Mouse (Mus musculus) heart, embryonic 12.5 days (tissue): ENCODE results near the gene Idh3a. TPM values are rescaled to one million over a fixed set of nuclear protein-coding genes. Genes with fewer than 3 reads are reported as not detected.
"Not testable (repeated sequence)": the region's sequence is repeated elsewhere in the genome, so short reads cannot be mapped to it uniquely, and the experiment has no call there.

ENCODE experiments used
- ATAC-seq: fragments of 200-750 bp; cut with Nextera tagmentation; 2 replicates; pipeline ENCODE4 v1.8.0; 2017; ENCODE audit warnings: moderate TSS enrichment, moderate library complexity; ENCODE audit not compliant: insufficient number of reproducible peaks, low FRiP score
- H3K27ac ChIP-seq: fragments of 300-500 bp; sonication (generic); 2 replicates; pipeline ENCODE4 v1.5.1; 2016; ENCODE audit warnings: mild to moderate bottlenecking, moderate library complexity; ENCODE audit not compliant: poor library complexity, severe bottlenecking
- H3K27me3 ChIP-seq: fragments of 300-500 bp; sonication (generic); replicated peaks from 2 replicates; pipeline ENCODE4 v1.6.1; 2016; ENCODE audit warnings: mild to moderate bottlenecking, moderate library complexity
- H3K36me3 ChIP-seq: fragments of 300-500 bp; sonication (generic); 2 replicates; pipeline ENCODE4 v1.6.1; 2016; ENCODE audit warnings: mild to moderate bottlenecking, moderate library complexity
- H3K4me1 ChIP-seq: fragments of 300-500 bp; sonication (generic); replicated peaks from 2 replicates; pipeline ENCODE4 v1.6.1; 2016; ENCODE audit warnings: mild to moderate bottlenecking
- H3K4me2 ChIP-seq: fragments of 300-500 bp; sonication (generic); 2 replicates; pipeline ENCODE4 v1.6.1; 2016; ENCODE audit warnings: mild to moderate bottlenecking, moderate library complexity
- H3K4me3 ChIP-seq: fragments of 300-500 bp; sonication (generic); 2 replicates; pipeline ENCODE4 v1.5.1; 2016; ENCODE audit warnings: mild to moderate bottlenecking
- H3K9ac ChIP-seq: fragments of 300-500 bp; sonication (generic); 2 replicates; pipeline ENCODE4 v1.6.1; 2016; ENCODE audit warnings: mild to moderate bottlenecking, moderate library complexity
- H3K9me3 ChIP-seq: fragments of 300-500 bp; sonication (generic); replicated peaks from 2 replicates; pipeline ENCODE4 v1.6.1; 2016; ENCODE audit warnings: mild to moderate bottlenecking, moderate library complexity
- WGBS: fragments of 180-500 bp; shearing (Covaris S2); methylation state at CpG from one replicate; pipeline ENCODE4 v1.1.7; 2016; 5-methylcytosine and 5-hydroxymethylcytosine counted together
- polyA plus RNA-seq: library from polyadenylated mRNA; unstranded; fragments of >200 nt; fragmentation: Nextera tagmentation; extraction: Ambion mirVana; gene quantifications from 2 replicates; pipeline ENCODE4 v1.2.1, GENCODE M21; 2016

The Idh3a gene
- polyA plus RNA-seq, 1 experiment from 2014 or later: 457 TPM

GRCm38 (mm10) chr9:54555044-54555443 lies 31.1 kb upstream of the Idh3a start:
- H3K27me3 ChIP-seq: peaks cover 21% of the 10 kb centered on the region
- H3K9ac ChIP-seq: no peak overlapping the region
- no peak for ATAC-seq
- H3K4me3 ChIP-seq: no peak overlapping the region
- peaks cover 4% of the 10 kb centered on the region; the same call in 1 of the 2 replicates for H3K4me1 ChIP-seq
- no peaks in the 10 kb centered on the region for H3K36me3 ChIP-seq
- WGBS: 67% methylated on average over 2 of the region's 2 CpGs
- H3K4me2 ChIP-seq: no peak overlapping the region
- no peaks in the 10 kb centered on the region for H3K9me3 ChIP-seq
- no peak overlapping the region for H3K27ac ChIP-seq

- 66% methylated on average over 8 of the region's 8 CpGs for WGBS
- H3K27ac ChIP-seq: no peak overlapping the region
These were observed 27.4 kb upstream of the Idh3a start for GRCm38 (mm10) chr9:54558731-54559130.

GRCm38 (mm10) chr9:54559771-54560471 lies 26.2 kb upstream of the Idh3a start, which contains the start of gene Cib2:
Cib2 (minus strand) TSS chr9:54560218.
- Histone ChIP-seq H3K4me2 (peak within 1 kb of the TSS; percentile 84), H3K27ac (no peak within 1 kb of the TSS), H3K4me3 (peak within 1 kb of the TSS; percentile 53), H3K4me1 (peaks cover 4% of the 10 kb centered on the region; the same call in 1 of the 2 replicates), H3K9ac (peak within 1 kb of the TSS; percentile 47), H3K36me3 (no peaks in the 10 kb centered on the region), H3K27me3 (peaks cover 21% of the 10 kb centered on the region), H3K9me3 (no peaks in the 10 kb centered on the region)
- WGBS: 2% methylated on average over 51 of the region's 54 CpGs
- peak; percentile 95 for ATAC-seq

More at GRCm38 (mm10) chr9:54558731-54559130, 27.4 kb upstream of the Idh3a start:
- no peaks in the 10 kb centered on the region for H3K9me3 ChIP-seq
- no peak overlapping the region for H3K4me2 ChIP-seq
- H3K4me3 ChIP-seq: no peak overlapping the region
- H3K36me3 ChIP-seq: no peaks in the 10 kb centered on the region
- no peak for ATAC-seq
- H3K9ac ChIP-seq: no peak overlapping the region
- H3K4me1 ChIP-seq: peaks cover 4% of the 10 kb centered on the region; the same call in 1 of the 2 replicates
- H3K27me3 ChIP-seq: peaks cover 21% of the 10 kb centered on the region

- H3K27me3 ChIP-seq: peaks cover 17% of the 10 kb centered on the region
- H3K27ac ChIP-seq: no peak overlapping the region
- H3K4me3 ChIP-seq: no peak overlapping the region
- peaks cover 4% of the 10 kb centered on the region; the same call in 1 of the 2 replicates for H3K4me1 ChIP-seq
- no peak overlapping the region for H3K9ac ChIP-seq
- ATAC-seq: no peak
- whole genome bisulfite sequencing: 83% methylated on average over 8 of the region's 8 CpGs
- no peaks in the 10 kb centered on the region for H3K36me3 ChIP-seq
- H3K4me2 ChIP-seq: no peak overlapping the region
- no peaks in the 10 kb centered on the region for H3K9me3 ChIP-seq
These were observed 25.1 kb upstream of the Idh3a start for GRCm38 (mm10) chr9:54560831-54561601.

- no peaks in the 10 kb centered on the region for H3K36me3 ChIP-seq
- no peak overlapping the region for H3K27ac ChIP-seq
- no peaks in the 10 kb centered on the region for H3K27me3 ChIP-seq
- no peak for ATAC-seq
- H3K9ac ChIP-seq: no peak overlapping the region
- no peaks in the 10 kb centered on the region for H3K4me1 ChIP-seq
- H3K4me3 ChIP-seq: no peak overlapping the region
- no peaks in the 10 kb centered on the region for H3K9me3 ChIP-seq
- no peak overlapping the region for H3K4me2 ChIP-seq
- WGBS: 48% methylated on average over 4 of the region's 4 CpGs
These were observed 19.2 kb upstream of the Idh3a start for GRCm38 (mm10) chr9:54566958-54567357.

GRCm38 (mm10) chr9:54568732-54569131 lies 17.4 kb upstream of the Idh3a start:
- 28% methylated on average over 2 of the region's 2 CpGs for whole genome bisulfite sequencing
- Histone ChIP-seq H3K4me2 (no peak overlapping the region), H3K27ac (no peak overlapping the region)

GRCm38 (mm10) chr9:54571130-54571839 lies 14.8 kb upstream of the Idh3a start:
- Histone ChIP-seq H3K4me3 (no peak overlapping the region), H3K27ac (no peak overlapping the region), H3K27me3 (no peaks in the 10 kb centered on the region), H3K4me1 (no peaks in the 10 kb centered on the region), H3K4me2 (no peak overlapping the region), H3K9me3 (no peaks in the 10 kb centered on the region), H3K36me3 (no peaks in the 10 kb centered on the region), H3K9ac (no peak overlapping the region)
- no peak for ATAC-seq
- WGBS: 77% methylated on average over 9 of the region's 9 CpGs

More at GRCm38 (mm10) chr9:54568732-54569131, 17.4 kb upstream of the Idh3a start:
- ATAC-seq: no peak
- Histone ChIP-seq H3K4me3 (no peak overlapping the region), H3K36me3 (no peaks in the 10 kb centered on the region), H3K4me1 (no peaks in the 10 kb centered on the region), H3K27me3 (no peaks in the 10 kb centered on the region), H3K9ac (no peak overlapping the region), H3K9me3 (no peaks in the 10 kb centered on the region)

GRCm38 (mm10) chr9:54583712-54584111 lies 2.4 kb upstream of the Idh3a start:
- no peak overlapping the region for H3K4me3 ChIP-seq
- WGBS: 28% methylated on average over 1 of the region's 1 CpGs
- H3K27ac ChIP-seq: no peak overlapping the region
- no peak overlapping the region for H3K4me2 ChIP-seq
- no peak for ATAC-seq
- H3K9me3 ChIP-seq: no peaks in the 10 kb centered on the region
- H3K36me3 ChIP-seq: no peaks in the 10 kb centered on the region
- peaks cover 11% of the 10 kb centered on the region for H3K4me1 ChIP-seq
- H3K27me3 ChIP-seq: no peaks in the 10 kb centered on the region
- H3K9ac ChIP-seq: no peak overlapping the region

- peaks cover 11% of the 10 kb centered on the region for H3K4me1 ChIP-seq
- not testable (repeated sequence) for H3K27me3 ChIP-seq, H3K4me3 ChIP-seq, H3K9me3 ChIP-seq, H3K27ac ChIP-seq, H3K4me2 ChIP-seq, ATAC-seq, H3K9ac ChIP-seq, H3K36me3 ChIP-seq
- WGBS: 72% methylated on average over 2 of the region's 2 CpGs
These were observed 2.0 kb upstream of the Idh3a start for GRCm38 (mm10) chr9:54584127-54584526.

GRCm38 (mm10) chr9:54585839-54586198 lies 315 bp upstream of the Idh3a start:
- Histone ChIP-seq H3K27me3 (no peaks in the 10 kb centered on the region), H3K4me1 (peaks cover 11% of the 10 kb centered on the region), H3K9me3 (no peaks in the 10 kb centered on the region), H3K27ac (no peak overlapping the region), H3K4me2 (peak overlapping the region; percentile 60), H3K4me3 (peak overlapping the region; percentile 80), H3K9ac (no peak overlapping the region), H3K36me3 (peaks cover 15% of the 10 kb centered on the region)
- ATAC-seq: no peak
- WGBS: 28% methylated on average over 5 of the region's 5 CpGs

- 52% methylated on average over 4 of the region's 4 CpGs for WGBS
- Histone ChIP-seq H3K4me3 (peak overlapping the region; percentile 80), H3K27me3 (no peaks in the 10 kb centered on the region), H3K9ac (peak overlapping the region; percentile 89), H3K9me3 (no peaks in the 10 kb centered on the region), H3K4me2 (peak overlapping the region; percentile 66), H3K4me1 (peaks cover 11% of the 10 kb centered on the region), H3K36me3 (peaks cover 33% of the 10 kb centered on the region), H3K27ac (no peak overlapping the region)
- ATAC-seq: no peak
These were observed 1.7 kb downstream of the Idh3a start for GRCm38 (mm10) chr9:54587863-54588262.
